Mouse (Mus musculus): ENCODE data around the gene Filip1l.

DNA sequence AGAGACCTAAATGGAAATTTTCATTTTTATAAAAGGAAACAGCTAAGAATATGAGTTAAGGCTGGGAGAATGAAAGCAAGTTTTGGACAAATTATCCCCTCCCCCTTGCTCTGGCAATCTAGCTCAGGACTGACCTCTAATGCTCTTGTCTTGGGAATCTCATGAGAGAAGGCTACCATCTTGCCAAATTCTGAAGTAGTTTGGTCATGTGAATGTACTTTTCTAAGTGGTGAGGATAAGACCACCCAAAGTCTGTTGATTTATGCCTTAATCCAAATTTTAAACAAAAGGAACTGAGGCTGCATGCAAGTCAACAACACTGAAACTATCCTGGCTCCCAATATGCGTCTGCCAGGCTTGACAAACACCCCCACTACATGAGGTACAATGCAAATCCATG, 155.5 kb downstream of the Filip1l start:
- TF ChIP-seq CTCF (IDR thresholded peaks at IDR 0.05; ENCODE audit: borderline replicate concordance, insufficient read depth, low read length) (no peak), POLR2A (IDR thresholded peaks at IDR 0.05; ENCODE audit: low read depth, low read length) (no peak)
